Mouse (Mus musculus): ENCODE measurements around the gene Dnal1.

The Dnal1 gene

DNA sequence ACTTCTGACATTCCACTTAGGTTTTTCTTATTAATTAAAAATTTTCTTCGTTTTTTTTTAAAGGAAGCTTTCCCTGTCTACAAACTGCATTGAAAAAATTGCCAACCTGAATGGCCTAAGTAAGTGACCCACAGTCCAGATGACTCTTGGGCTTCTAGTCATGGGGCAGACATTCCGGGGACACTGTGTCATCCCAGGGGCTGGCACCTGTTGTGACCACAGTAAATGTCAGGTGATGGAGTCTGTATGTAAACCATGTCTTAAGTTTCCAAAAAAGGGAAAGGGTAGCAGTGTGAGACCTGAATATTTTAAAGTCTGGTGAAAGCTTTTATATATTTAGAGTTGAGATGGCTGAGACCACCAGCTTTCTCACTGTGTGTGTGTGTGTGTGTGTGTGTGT lies 12.7 kb downstream of the Dnal1 start:
- DNase-seq (ENCODE audit: low read depth, low spot score): no peak

DNA sequence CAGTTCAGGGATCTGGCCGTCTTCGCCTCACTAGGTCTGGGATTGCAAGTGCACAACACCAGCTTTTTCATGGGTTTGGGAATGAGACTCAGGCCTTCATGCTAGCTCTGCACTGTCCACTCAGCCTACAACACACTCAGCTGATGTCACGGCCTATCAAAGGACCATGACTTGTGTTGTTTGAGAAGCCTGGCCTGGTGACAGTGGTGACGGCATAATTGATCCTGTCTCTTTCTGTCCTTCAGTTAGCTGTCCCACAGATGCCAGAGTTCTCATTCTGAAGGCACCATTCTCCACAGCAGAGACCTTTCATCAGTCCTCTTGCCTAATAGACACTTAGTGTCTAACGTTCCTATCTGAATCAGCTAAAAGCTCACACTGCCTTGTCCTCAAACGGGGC lies 14.4 kb downstream of the Dnal1 start:
- DNase-seq (ENCODE audit: low read depth, low spot score): no peak

DNA sequence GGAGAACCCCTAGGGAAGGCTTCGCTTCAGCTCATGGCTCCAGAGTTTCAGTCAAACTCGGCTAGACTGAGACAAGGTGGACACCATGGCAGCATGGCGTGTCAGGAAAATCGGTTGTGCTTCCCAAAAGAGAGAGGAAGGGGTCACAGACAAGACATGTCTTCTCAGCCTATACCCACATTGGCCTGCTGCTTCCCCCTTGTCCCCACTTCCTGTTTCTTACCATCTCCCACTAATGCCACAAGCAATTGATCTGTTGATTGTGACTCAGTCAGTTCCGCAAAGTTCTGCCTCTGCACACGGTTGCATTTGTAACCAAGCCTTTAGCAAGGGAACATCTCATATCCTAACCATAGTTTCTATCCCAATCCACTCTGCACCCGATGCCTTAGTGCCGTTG lies 15.8 kb downstream of the Dnal1 start:
- no peak for DNase-seq (ENCODE audit: low read depth, low spot score)

DNA sequence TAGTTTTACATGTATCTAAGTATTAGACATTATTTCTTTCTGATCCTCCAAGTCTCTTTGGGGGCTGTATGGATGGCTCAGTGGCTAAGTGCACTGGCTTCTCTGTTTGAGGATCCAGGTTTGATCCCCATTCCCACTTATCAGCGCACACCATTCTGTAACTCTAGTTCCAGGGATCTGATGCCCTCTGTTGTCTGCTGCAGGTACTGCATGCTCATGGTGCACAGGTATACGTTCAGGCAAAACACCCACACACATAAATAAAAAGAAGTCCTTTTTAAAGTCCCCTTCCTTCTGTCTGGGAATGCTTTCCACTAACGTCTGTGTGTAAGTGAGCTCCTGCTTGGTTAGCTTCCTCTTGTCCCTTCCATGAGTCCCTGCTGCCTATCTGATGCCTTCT lies 18.1 kb downstream of the Dnal1 start:
- DNase-seq (ENCODE audit: low read depth, low spot score): peak; percentile 76

DNA sequence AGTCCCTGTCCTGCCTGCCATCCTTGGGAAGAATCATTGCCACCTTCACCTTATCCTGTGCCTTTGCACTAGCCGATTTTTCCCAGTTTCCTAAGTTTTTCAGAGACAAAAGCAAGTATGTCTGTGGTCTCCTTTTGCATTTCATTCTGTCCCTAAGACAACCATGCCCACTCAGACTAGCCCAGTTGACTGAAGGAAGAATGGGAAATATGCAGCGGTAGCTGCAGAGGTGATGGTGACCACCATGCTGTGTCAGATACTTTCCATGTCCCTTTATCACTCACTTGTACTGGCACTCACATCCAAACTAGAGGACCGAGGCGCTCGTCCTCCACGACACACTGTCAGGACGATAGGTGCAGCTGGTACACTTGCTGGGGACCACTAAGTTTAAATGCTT lies 23.0 kb downstream of the Dnal1 start:
- DNase-seq (ENCODE audit: low read depth, low spot score): no peak

DNA sequence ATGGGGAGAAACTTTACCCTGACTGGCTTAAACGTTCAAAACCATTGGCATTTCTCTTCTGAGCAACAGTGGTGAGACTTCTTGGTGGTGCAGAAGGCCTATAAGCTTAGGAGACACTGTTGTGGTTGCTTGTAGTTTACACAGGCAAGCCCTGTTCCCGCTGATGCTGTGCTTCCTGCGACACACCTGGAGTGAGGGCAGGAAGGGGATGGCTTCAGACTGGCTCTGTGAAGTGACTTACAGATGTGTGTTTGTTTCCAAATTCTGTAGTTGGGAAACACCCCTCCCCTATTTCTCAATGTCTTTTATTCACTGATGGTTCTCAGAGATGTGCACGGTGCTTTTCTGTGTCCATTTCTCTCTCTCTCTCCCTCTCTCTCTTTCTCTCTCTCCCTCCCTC lies 26.0 kb downstream of the Dnal1 start:
- no peak for DNase-seq (ENCODE audit: low read depth, low spot score)

DNA sequence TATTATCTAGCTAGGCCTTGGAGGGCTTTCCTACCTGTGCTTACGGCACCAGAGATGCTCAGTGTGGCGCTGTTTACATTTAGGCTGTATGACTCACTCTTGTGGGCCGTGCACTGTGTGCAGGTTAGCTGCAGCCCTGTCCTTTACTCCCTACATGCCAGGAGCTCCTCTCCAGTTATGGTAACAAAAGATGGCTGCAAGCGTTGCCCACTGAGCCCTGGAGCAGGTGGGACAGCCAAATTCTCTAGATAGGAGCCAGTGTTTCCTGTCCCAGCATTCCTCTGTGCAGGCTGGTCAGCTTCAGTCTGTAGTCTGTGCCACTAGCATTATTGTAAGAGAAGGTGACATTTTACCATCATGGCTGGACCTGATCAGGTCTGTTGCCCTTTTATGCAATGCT lies 27.1 kb downstream of the Dnal1 start:
- DNase-seq (ENCODE audit: low read depth, low spot score): no peak

DNA sequence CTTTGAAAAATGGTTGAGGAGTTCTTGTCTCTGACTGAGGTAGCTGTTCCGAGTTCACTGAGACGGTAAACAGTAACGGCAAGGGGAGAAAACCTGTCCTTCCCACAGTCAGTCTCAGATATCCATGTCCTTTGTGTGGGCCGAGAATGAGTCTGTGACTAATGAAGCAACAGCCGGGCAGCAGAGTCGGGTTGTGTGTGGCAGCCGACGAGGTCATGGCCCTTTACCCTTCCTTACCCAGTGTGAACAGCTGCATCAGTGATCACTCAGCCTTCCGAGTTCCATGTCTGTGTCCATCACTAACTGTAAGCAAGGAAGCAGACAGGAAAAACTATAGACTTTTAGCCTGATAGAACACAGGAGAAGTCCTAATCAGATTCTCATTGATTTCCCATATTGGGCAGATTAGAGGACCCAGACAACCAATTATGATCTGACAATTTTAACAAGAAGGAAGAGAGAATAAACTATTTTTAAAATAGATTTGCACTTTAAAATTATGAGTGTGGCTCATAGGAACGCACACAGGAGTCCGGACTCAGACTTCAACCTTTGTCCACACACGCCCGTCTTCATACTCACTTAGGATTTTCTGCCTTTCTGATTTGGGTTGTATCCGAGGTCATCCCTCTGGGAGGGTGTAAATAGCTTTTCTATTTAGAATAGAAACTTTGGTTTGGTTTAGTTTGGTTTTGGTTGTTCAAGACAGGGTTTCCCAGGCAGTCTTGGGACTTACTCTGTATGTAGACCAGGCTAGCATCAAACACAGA lies 28.3 kb downstream of the Dnal1 start:
- no peak for DNase-seq (ENCODE audit: low read depth, low spot score)

DNA sequence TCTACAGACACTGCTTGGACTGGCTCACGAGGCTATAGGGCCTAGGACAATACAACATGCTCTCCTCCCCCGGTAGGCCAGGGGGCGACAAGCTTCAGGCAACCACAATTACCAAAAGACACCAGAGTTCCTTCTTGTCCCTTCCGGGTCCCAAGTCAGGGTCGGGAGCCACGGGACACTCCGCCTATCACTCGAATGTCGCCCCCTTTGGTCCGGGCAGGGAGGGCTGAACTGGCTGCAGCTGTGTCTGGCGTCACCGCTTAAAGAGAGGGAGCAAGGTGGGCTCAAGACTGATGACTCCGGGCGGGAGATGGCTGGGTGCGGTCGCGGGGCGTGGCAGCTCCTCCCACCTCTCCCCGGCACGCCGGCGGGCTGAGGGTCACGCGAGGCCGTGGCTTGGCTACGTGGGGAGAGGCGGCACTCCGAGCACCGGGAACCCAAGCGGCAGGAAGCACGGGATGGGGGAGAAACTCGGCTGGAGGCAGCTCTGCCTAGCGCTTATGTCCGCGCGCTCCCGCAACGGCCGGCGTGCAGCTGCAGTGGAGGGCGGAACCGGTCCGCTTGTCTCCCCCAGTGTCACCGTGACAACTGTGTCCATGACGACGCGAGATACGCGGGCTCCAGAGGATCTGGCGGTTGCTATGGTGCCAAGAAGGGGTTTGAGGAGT lies 33.9 kb downstream of the Dnal1 start, which contains the start of gene Pnma1:
Pnma1 (minus strand) TSS at position 536 of the 668 bp plus-strand sequence.
- DNase-seq (ENCODE audit: low read depth, low spot score): peak; percentile 94

DNA sequence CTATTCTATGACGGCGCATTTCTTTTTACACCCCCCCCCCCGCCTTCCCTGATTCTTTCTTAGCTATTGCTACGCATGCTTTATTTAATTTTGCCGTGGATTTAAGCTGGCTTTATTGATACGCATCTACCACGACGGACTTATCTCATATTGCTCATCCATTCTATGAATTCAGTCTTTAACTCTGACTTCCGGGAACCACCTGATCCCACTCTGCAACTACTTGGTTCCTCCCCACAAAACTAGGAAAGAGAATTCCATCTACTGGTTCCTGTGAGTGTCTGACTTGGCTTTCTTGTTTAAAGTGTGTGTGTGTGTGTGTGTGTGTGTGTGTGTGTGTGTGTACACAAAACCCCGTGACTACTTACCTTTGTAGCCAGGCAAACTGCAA lies 34.5 kb downstream of the Dnal1 start:
- DNase-seq (ENCODE audit: low read depth, low spot score): no peak

DNA sequence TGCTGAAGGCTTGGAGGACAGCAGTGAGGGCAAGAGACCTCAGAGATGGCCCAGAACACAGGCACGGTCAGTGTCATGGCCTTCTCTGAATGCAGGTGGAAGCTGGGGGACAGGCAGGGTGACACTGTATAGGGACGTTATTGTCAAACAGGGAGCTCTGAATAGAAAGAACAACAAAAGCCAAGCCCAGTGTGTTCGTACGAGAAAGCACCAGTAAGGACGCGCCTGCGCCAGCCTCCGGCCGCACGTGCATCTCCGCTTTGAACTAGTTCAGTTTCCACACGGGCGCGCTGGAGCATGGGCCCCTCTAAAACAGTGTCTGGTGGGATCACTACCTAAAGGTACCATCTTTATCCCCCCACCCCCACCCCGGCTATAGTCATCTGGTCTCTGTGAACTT lies 35.8 kb downstream of the Dnal1 start:
- DNase-seq (ENCODE audit: low read depth, low spot score): no peak

DNA sequence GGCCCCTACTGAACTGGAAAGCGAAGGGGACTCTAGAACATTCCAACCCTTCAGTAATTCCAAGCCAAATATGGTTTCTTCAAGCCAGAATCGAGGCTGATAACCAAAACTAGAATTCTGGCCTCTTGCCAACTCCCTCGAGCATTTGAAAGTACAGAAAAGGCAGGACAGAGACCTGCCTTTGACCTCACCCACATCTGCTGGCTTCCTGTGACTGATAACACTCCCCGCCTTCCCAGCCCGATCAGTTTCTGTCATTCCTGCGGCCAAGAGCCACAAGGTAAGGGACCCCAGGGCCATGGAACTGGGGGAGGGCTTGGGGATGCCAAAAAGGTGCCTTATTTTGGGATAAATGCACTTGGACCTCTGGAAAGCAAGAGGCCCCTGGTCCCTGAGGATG lies 36.8 kb downstream of the Dnal1 start:
- no peak for DNase-seq (ENCODE audit: low read depth, low spot score)

DNA sequence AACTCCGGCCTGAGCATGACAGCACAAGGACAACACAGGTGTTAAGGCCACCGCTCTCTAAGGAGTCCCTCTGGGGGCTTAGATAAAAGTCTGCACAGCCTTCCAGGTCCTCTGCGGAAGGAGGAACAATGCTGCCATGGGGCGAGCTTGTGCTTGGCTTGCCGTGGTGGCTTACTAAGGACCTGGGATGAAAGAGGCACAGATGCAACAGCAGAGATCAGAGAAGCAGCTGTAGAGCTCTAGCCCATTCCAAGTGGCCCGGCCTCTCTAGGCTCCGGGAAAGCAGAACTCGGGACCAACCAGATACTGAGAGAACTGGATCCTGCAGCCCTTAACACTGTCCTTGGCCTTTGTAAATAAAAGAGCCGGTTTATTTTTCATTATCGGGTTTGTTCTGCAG lies 37.7 kb downstream of the Dnal1 start:
- DNase-seq (ENCODE audit: low read depth, low spot score): no peak

DNA sequence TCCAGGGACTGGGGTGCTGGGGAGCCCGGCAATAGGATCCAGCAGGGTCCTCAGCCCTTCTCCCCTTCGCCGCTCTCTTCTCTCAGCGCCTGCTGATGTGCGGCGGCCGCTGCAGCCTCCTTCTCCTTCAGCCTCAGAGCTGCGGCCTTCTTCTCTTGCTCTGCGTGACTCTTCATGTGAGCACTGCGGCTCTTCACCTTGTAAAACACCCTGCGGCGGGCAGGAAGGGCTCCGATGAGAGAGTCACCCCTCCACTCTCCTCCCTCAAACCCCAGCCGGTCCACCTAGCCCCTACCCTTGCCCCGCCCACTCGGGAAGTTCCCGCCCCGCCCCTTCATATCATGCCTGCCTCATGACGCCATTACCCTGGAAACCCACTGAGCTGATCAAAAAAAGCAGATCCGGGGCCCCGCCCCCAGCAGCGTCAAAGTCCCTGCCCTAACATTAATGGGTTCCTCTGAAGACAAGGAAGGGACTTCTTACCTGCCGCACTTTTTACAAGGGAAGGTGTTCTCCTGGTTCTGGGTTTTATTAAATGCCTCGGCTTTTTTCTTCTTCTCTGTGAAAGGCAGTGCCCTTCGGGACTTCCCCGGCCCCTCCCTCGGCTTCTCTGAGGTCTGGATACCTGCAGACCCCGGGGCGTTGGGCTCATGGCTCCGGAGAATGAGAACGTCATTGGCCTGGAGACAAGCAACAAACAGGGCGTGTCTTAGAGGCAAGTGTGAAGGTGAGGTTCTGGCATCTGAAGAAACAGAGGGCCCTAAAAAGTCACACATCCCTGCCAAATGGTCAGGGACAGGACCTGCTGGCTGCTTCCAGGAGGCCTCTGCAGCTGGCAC lies 38.4 kb downstream of the Dnal1 start:
- peak; percentile 90 for DNase-seq (ENCODE audit: low read depth, low spot score)

DNA sequence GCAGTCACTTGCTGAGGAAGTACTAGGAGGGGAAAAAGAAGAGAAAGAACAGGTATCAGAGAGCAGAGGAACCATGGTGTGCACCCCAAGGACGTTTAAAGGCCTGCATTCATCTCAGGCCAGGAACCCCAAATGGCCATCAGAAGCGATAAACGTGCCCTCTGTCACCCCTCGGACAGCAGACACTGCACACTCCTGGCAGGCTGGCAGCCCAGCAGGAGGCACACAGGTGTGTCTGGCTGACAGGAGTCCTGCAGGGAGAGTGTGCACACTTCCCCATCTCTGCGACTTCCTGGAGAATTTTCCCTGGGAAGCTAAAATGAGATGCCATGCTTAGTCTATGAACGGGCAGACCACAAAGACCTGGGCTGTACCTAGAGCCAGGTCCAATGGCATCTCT lies 39.2 kb downstream of the Dnal1 start:
- no peak for DNase-seq (ENCODE audit: low read depth, low spot score)

DNA sequence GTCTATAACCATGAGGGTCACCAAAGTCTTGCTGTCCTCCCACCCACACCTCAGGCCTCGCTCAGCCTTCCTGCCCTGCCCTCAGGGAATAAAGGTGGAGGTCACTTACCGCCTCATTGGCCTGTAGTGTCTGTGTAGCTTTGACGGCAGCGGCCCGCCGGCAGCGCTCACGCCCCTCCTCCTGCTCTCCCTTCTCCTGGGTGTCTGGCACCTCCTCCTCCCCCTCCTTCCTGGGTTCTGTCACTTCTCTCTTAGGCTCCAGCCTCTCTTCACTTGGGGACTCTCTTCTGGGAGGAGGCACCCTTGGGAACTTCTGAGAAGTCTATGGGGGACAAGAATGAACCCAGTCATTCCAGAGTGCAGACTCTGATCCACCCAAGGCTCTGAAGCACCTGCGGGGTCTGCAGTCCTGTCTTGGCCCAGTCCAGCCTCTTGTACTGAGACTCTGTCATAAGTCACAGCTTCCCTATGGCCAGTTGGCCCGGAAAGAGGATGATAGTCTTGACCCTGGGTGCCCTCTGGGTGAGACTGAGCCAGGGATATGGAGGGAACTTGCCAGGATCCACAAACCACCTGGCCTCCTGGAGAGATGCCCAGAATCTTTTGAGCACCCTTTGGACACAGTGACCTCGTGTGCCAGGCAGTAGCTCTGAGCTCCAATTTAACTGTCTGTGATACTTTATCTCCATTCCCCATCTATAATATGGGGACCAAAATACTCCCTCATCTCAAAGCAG lies 40.8 kb downstream of the Dnal1 start:
- DNase-seq (ENCODE audit: low read depth, low spot score): no peak

DNA sequence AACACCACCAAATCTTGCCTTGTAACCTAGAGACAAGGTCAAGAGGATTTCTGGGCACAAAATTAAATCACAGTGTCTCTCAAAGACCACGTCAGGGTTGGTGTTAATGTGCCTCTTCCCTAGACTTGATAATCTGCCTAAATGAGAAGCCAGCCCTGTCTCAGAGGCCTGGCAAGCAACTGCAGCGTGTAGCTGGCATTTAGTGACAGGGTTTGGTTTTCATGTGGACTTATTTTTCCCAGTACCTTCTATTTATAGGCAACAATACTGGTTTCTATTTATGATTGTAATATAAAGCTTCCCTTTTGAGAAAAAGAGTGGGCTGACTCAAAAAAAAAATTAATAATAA lies 41.3 kb downstream of the Dnal1 start:
- DNase-seq (ENCODE audit: low read depth, low spot score): no peak

DNA sequence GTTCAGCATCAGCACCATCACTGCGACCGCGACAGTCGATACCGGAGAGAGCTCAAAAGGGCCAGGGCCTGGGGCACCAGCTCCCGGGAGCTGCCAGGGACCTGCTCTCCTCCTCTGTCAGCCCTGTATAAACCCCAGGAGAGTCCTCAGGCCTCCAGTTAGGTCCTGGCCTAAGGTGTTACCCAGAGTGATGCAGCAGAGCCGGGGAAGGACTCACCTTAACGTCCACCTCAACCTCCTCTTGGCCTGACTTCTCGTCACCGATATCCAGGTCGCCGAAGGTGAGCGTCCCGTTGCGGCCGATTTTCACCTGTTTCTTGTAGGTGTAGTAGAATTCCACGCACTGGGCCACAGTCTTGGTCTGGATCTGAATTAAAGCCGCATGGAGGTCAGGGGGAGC lies 42.0 kb downstream of the Dnal1 start:
- DNase-seq (ENCODE audit: low read depth, low spot score): no peak

DNA sequence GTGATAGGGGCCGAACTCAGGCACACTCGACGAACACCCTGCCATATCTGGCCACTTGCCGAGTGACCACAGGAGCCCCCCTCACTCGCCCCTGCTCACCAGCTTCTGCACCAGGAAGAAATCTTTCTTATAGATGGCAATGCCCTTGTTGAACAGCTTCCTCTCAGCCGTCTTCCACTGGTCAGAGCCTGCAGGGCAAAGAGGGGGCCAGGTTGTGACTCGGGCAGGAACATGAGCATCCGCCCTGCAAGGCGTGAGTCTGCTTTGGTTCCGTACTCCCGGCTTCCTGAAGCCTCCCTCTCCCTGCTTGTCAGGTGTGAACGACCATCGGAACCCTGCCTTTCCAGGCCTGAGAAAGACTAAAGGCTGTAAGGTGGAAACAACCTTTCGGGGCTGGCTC lies 44.0 kb downstream of the Dnal1 start:
- DNase-seq (ENCODE audit: low read depth, low spot score): no peak

DNA sequence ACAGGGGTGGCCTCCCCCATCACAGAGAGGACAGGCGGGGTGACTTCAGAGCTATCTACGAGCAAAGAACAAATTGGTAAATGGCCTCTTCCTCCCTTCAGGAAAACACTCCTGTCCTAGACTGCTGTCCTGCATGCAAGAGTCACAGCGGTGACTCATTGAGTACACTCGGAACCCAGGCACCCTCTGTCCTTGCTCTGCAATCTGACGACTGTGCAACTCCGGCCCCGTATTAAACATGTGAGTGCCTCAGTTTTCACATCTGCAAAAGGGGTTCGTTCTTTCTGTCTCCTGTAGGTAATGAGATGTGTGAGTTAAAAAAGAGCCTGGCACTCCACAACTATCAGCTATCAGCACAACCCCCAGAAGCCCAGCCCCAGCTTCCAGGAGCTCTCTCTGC lies 46.3 kb downstream of the Dnal1 start:
- DNase-seq (ENCODE audit: low read depth, low spot score): no peak

DNA sequence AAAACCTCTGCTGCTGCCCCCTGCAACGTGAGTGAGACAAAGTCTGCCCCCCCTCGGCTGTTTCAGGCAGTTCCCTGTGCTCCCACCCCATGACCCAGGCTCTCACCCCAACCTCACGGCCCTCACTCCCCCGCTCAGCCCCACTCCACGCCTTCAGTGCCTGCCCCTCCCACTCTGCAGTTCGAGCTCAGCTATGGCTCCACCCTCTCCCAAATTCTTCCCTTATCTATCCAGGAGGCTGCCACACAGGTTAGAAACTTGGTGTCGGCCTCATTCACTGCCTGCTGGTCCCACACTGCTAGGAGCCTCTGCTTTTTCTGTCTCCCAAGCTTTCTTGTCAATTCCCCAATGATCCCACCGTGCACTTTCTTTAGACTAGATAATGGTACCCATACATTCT lies 47.0 kb downstream of the Dnal1 start:
- DNase-seq (ENCODE audit: low read depth, low spot score): peak; percentile 61
